Mouse (Mus musculus) cerebellum, postnatal 25 days (tissue): Measurements from ENCODE around the gene Pdss2.

Experiments
- DNase-seq, 2 experiments: peaks; one replicate each; pipeline ENCODE4 v3.0.0; 2021; ENCODE audit warnings: mixed read lengths in 2 of 2

Gene Pdss2

DNA sequence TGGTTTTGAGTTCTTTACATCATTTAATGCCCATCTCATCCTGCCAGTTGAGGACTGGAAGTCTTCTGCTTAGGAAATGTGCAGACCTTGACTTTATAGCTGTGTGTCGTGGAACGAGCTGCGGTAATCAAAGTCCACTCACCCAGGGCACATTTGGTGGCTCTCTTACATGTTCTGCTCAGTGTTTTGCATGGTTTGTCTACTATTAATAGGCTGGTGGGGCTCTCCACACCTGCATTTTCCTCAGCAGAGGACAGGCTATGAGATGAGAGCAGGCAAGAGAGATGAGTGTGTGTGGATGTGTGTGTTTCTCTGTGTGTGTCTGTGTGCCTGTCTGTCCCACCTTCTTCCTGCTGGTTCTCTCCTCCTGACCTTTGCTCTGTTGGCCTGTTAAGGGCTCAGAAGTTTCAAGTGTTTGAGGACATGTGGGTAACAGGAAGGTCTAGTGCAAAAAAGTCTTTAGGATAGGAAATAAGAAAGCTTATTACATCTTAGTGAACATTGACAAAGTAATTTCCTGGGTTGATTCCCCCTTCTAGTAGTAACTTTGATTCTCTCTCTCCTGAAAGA, 266.2 kb downstream of the Pdss2 start:
- no peak for DNase-seq

- DNase-seq: no peak
Observed at GRCm38 (mm10) chr10:43488258-43488657, 267.0 kb downstream of the Pdss2 start.

GRCm38 (mm10) chr10:43489139-43489538, 267.9 kb downstream of the Pdss2 start:
- no peak for DNase-seq

DNA sequence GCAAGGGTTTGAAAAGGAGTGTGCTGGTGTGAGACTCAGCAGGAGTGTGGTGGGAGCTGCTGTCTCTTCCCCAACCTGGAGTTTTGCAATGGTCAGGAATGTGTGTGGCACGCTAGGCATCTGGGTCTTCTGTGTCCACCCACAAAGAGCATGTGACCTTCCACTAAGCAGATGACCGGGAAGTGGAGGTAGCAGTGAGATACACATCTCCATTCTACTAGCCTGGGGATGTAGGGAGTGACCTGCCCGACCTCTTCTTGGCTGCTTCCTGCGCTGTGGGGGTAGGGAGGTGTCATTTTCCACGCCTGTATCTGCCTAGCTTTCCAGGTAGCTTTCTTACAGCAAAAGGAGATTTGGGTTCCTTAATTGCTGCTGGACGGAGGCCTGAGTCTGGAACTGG, 268.3 kb downstream of the Pdss2 start:
- DNase-seq: no peak

DNA sequence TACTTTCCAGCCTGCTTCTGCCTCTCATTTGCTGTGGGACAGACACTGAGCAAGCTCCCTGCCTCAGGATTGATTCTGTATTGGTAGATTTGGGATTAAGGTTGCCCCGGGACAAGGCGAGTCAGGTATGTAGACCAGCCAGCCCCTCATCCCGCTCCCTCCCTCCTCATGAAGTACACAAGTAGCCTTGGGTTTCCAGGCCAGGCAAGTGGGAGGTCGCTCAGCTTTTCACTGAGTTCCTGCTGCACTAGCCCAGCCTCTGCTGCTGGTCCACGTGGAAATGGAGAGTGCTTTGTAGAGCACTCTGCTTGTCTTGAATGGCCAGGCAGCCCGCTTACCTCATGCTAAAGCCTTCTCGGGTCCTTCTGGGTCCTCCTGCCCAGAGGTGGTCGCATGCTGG, 268.7 kb downstream of the Pdss2 start:
- no peak for DNase-seq

GRCm38 (mm10) chr10:43490846-43491245, 269.6 kb downstream of the Pdss2 start:
- DNase-seq: peak; percentile 30 to 48

GRCm38 (mm10) chr10:43502599-43502998, 281.3 kb downstream of the Pdss2 start:
- DNase-seq: peak; percentile 55 to 67

- no peak for DNase-seq
Observed at GRCm38 (mm10) chr10:43504291-43504690, 283.0 kb downstream of the Pdss2 start.

- DNase-seq: no peak
Observed at GRCm38 (mm10) chr10:43507051-43507450, 285.8 kb downstream of the Pdss2 start.

- no peak for DNase-seq
Observed at GRCm38 (mm10) chr10:43509228-43509627, 287.9 kb downstream of the Pdss2 start.

DNA sequence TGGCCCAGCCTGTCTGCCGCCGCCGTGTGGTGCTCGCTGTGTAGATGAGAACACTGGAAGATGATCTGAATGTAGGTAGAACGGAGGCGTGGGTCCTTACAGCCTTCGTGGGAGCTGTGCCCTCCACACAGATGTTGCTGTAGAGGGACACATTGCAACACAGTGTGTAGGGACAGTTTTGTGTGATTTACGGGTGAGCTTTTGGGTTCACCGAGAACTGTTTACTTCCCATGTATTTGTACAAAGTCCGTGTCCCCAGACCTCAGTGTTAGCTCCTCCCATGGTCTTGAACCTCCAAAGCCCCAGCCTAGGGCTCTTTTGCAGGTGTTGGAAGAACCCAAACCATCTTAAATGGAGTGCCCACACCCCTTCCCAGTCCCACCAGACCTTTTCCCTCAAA, 291.7 kb downstream of the Pdss2 start:
- DNase-seq: no peak
